In the genomic region with DNA sequence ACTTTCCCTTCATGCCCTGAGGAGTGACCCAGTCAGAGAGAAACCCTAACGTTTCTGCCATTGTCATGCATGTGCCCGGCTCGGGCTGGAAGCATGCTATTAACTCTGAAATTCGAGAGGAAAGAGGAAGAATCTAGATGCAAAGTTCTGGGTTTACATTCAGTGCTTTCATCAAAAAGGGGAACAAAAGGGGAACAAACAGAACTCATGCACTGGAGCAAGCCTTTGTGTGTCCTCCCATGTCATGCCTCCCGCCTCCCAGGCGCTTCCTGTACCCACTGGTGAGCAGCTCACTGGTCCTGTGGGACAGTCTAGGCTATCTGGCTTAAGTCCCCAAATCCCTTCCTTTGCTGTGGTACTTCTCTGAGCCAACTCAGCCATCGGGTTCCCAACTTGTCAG, we compare ENCODE assay signal across 24 mouse cellular contexts.
A peak's percentile ranks its signal among the peaks of the same experiment; 100 is the strongest.
DNase-seq lines count a peak whose midpoint lies in the region; ATAC-seq lines count a peak whose summit lies in the region.
"Had no signal": no experiment of that assay in that cellular context is flagged by ENCODE, and none has a peak within 500 bp of the region (broad histone marks: within the 10 kb centered on the region; RNA-seq: fewer than 3 reads in every experiment).

No protein-coding gene starts in this region.

- no peak overlapping the region for H3K9ac ChIP-seq in heart, embryonic 13.5 days
- H3K9ac ChIP-seq: liver, embryonic 12.5 days; lung, embryonic 15.5 days; midbrain, embryonic 12.5 days had no signal

- peaks cover 87% of the 10 kb centered on the region for H3K4me1 ChIP-seq in heart, embryonic 13.5 days

- 0 out of 2 replicates have a peak overlapping the region, but pooled peaks have one; percentile 20 for H3K27ac ChIP-seq in heart, embryonic 13.5 days (replicated peaks)
- H3K27ac ChIP-seq: heart, embryonic 10.5 days; hindbrain, postnatal 0 days; layer of hippocampus, adult 2 months; left cerebral cortex, adult 2 months; liver, embryonic 12.5 days; midbrain, embryonic 12.5 days; stomach, postnatal 0 days had no signal

- H3K4me3 ChIP-seq in heart, embryonic 13.5 days, result no peak overlapping the region
- H3K4me3 ChIP-seq: heart, embryonic 10.5 days; layer of hippocampus, adult 2 months; left cerebral cortex, adult 2 months; liver, embryonic 12.5 days; lung, embryonic 15.5 days; midbrain, embryonic 12.5 days; myocyte had no signal

- intact Hi-C loops in heart, postnatal 14 days (cut with DNase I), result no loop called here

- no peak for DNase-seq in heart, postnatal 14 days
- DNase-seq in A20 (ENCODE audit: low read depth, low spot score), result peak; percentile 44
- DNase-seq in MEL-GATA-1-ER (ENCODE audit: extremely low read depth, low read depth), result peak; percentile 41
- no peak for DNase-seq in left cerebral cortex, adult 18-20 months (ENCODE audit: low spot score in 2 of 2)
- DNase-seq in layer of hippocampus, adult 9-11 months, result no peak
- DNase-seq: gastrocnemius, postnatal 10 days; heart, postnatal 4 days; kidney, adult 18-20 months; kidney, postnatal 10 days; right cerebral cortex, adult 18-20 months; thymus, postnatal 36 days had no signal

- no peaks in the 10 kb centered on the region for H3K9me3 ChIP-seq in heart, embryonic 13.5 days
- H3K9me3 ChIP-seq: heart, embryonic 10.5 days; liver, embryonic 12.5 days; lung, embryonic 15.5 days; midbrain, embryonic 12.5 days had no signal

- 79% methylated on average over 7 of the region's 7 CpGs for WGBS in heart, embryonic 13.5 days

- peaks cover 3% of the 10 kb centered on the region; the same call in 1 of the 2 replicates for H3K36me3 ChIP-seq in heart, embryonic 13.5 days
- H3K36me3 ChIP-seq: liver, embryonic 12.5 days; lung, embryonic 15.5 days; midbrain, embryonic 12.5 days had no signal

- H3K27me3 ChIP-seq in heart, embryonic 13.5 days (replicated peaks), result no peaks in the 10 kb centered on the region
- H3K27me3 ChIP-seq: liver, embryonic 12.5 days; lung, embryonic 15.5 days; midbrain, embryonic 12.5 days had no signal

- ATAC-seq in heart, embryonic 13.5 days (ENCODE audit: extremely low read depth, insufficient number of reproducible peaks, low FRiP score, low TSS enrichment), result no peak
- ATAC-seq in hematopoietic stem cell, adult 5-6 weeks (replicated peaks in 1 of 2; ENCODE audit: insufficient read depth in 1 of 2, low FRiP score in 2 of 2, low TSS enrichment in 1 of 2, low read depth in 1 of 2, poor library complexity in 2 of 2, severe bottlenecking in 2 of 2), result peak; percentile 85 to 88
- no peak for ATAC-seq in megakaryocyte-erythroid progenitor cell, adult 5-6 weeks (replicated peaks; ENCODE audit: low FRiP score, low TSS enrichment, poor library complexity, severe bottlenecking)
- ATAC-seq: CD4-positive, CD25-positive, alpha-beta regulatory T cell, adult 4 months; hindbrain, postnatal 0 days; liver, embryonic 12.5 days had no signal

- no peak overlapping the region for H3K4me2 ChIP-seq in heart, embryonic 13.5 days
- H3K4me2 ChIP-seq: liver, embryonic 12.5 days; lung, embryonic 15.5 days; midbrain, embryonic 12.5 days had no signal

Comparison
In these comparisons a context has a peak if more than half of its experiments do, and no peak if none do; other contexts are left out.
1. ATAC-seq: peak in hematopoietic stem cell, adult 5-6 weeks (2 of 2); none in heart, embryonic 13.5 days (single experiment) and megakaryocyte-erythroid progenitor cell, adult 5-6 weeks (single experiment).
2. DNase-seq: peak in A20 (single experiment) and MEL-GATA-1-ER (single experiment); none in heart, postnatal 14 days (0 of 2), left cerebral cortex, adult 18-20 months (0 of 2) and layer of hippocampus, adult 9-11 months (single experiment).